ENCODE assay signal across 12 mouse cellular contexts in the genomic region with DNA sequence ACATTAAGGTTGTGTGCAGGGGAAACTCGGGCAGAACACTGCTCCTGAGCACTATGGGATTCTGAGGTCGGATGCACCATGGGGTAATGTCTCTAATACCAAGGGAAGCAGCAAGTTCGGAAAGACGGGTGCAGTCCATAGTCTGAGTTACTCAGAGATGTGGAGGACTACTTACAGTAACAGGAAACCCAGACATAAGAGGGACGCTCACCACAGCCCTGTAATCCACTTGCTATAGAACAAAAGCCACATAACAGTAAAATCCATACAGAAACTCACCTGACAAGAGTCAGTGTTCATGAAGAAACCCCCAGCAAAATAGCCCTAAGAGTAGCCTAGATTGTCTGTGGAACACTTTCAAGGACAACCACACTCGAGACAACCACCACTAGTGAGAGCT.
A peak's percentile ranks its signal among the peaks of the same experiment; 100 is the strongest.
DNase-seq lines count a peak whose midpoint lies in the region; ATAC-seq and TF ChIP-seq lines count a peak whose summit lies in the region.
"Had no signal": no experiment of that assay in that cellular context is flagged by ENCODE, and none has a peak within 500 bp of the region (broad histone marks: within the 10 kb centered on the region; RNA-seq: fewer than 3 reads in every experiment).

No protein-coding gene starts in this region.

- POLR2A ChIA-PET in Patski (lab: Charles Lee), result no interaction called here

- WGBS in heart, embryonic 14.5 days, result 46% methylated on average over 6 of the region's 6 CpGs
- WGBS in liver, postnatal 0 days (ENCODE audit: insufficient replicate concordance), result 43% methylated on average over 6 of the region's 6 CpGs
- 65% methylated on average over 6 of the region's 6 CpGs for WGBS in liver, embryonic 11.5 days
- 71% methylated on average over 6 of the region's 6 CpGs for WGBS in limb, embryonic 13.5 days

- peaks cover 18 to 77% of the 10 kb centered on the region in 2 experiments for H3K4me1 ChIP-seq in heart, embryonic 14.5 days (ENCODE audit: control insufficient read depth in 2 of 2, insufficient read depth in 2 of 2, low read length in 2 of 2)
- peaks cover 28% of the 10 kb centered on the region for H3K4me1 ChIP-seq in liver, postnatal 0 days (ENCODE audit: insufficient read depth)
- H3K4me1 ChIP-seq in liver, embryonic 11.5 days (replicated peaks; ENCODE audit: control insufficient read depth, insufficient read depth, low read length), result peaks cover 39% of the 10 kb centered on the region
- peaks cover 32% of the 10 kb centered on the region for H3K4me1 ChIP-seq in limb, embryonic 13.5 days

- H3K4me2 ChIP-seq in heart, embryonic 14.5 days (ENCODE audit: low read length), result peak overlapping the region; percentile 45
- H3K4me2 ChIP-seq in liver, postnatal 0 days (ENCODE audit: low read depth, low read length), result peak overlapping the region; percentile 16; the same call in 1 of the 2 replicates
- H3K4me2 ChIP-seq in liver, embryonic 11.5 days, result no peak overlapping the region
- no peak overlapping the region for H3K4me2 ChIP-seq in limb, embryonic 13.5 days (replicated peaks)
- H3K4me2 ChIP-seq: liver, embryonic 13.5 days had no signal

- H3K9me3 ChIP-seq in heart, embryonic 14.5 days (ENCODE audit: control insufficient read depth, low read length), result no peaks in the 10 kb centered on the region
- no peaks in the 10 kb centered on the region for H3K9me3 ChIP-seq in liver, postnatal 0 days (ENCODE audit: low read length)
- H3K9me3 ChIP-seq in liver, embryonic 11.5 days (ENCODE audit: control insufficient read depth, low read length), result no peaks in the 10 kb centered on the region
- no peaks in the 10 kb centered on the region for H3K9me3 ChIP-seq in limb, embryonic 13.5 days
- H3K9me3 ChIP-seq: liver, embryonic 13.5 days had no signal

- intact Hi-C loops in heart, postnatal 25 days (cut with DNase I), result loop anchor here (5.0 kb wide), 1 partner anchor 33 kb away; no protein-coding TSS in a partner anchor

- CTCF ChIA-PET in Patski (lab: Charles Lee), result interaction anchor here (1.7 kb wide), 1 partner anchor 11 kb away, joined by 5 read pairs; no protein-coding TSS in a partner anchor

- no peak for TF ChIP-seq EP300 in liver, postnatal 0 days (IDR thresholded peaks at IDR 0.05; ENCODE audit: low read depth)

- ATAC-seq in heart, embryonic 14.5 days (ENCODE audit: insufficient number of reproducible peaks, insufficient read depth, low FRiP score, low read depth), result no peak
- ATAC-seq in liver, postnatal 0 days, result no peak
- ATAC-seq in liver, embryonic 11.5 days (replicated peaks; ENCODE audit: low FRiP score), result no peak
- peak; percentile 4 for ATAC-seq in Patski
- ATAC-seq in limb, embryonic 13.5 days (ENCODE audit: low FRiP score, low read depth), result no peak

- TF ChIP-seq CTCF in liver, postnatal 0 days (IDR thresholded peaks at IDR 0.05; ENCODE audit: low read depth), result no peak
- TF ChIP-seq CTCF in Patski (IDR thresholded peaks at IDR 0.05), result no peak

- in situ Hi-C loops in Patski (cut with MboI; ENCODE audit: low pct_unique_long_range_greater_than_20kb), result no loop called here

- peak overlapping the region; percentile 60 to 80 for H3K27ac ChIP-seq in heart, embryonic 14.5 days (replicated peaks in 1 of 2; ENCODE audit: control insufficient read depth in 1 of 2, insufficient read depth in 1 of 2, low read depth in 2 of 2, low read length in 2 of 2)
- peak overlapping the region; percentile 68 for H3K27ac ChIP-seq in liver, postnatal 0 days (ENCODE audit: low read depth)
- no peak overlapping the region for H3K27ac ChIP-seq in liver, embryonic 11.5 days (ENCODE audit: low read depth, low read length)
- H3K27ac ChIP-seq in limb, embryonic 13.5 days, result peak overlapping the region; percentile 28; the same call in 1 of the 2 replicates
- H3K27ac ChIP-seq: liver, embryonic 13.5 days had no signal

- no peak overlapping the region for H3K4me3 ChIP-seq in heart, embryonic 14.5 days (ENCODE audit: control insufficient read depth in 1 of 2, insufficient read depth in 1 of 2, low read depth in 1 of 2, low read length in 2 of 2)
- no peak overlapping the region for H3K4me3 ChIP-seq in liver, postnatal 0 days (ENCODE audit: low read depth, low read length)
- H3K4me3 ChIP-seq in liver, embryonic 11.5 days (ENCODE audit: low read depth, low read length), result no peak overlapping the region
- H3K4me3 ChIP-seq in limb, embryonic 13.5 days, result no peak overlapping the region
- H3K4me3 ChIP-seq: liver, embryonic 13.5 days had no signal

- no peak for DNase-seq in heart, postnatal 25 days (ENCODE audit: low spot score)
- DNase-seq in liver, postnatal 0 days, result no peak
- DNase-seq in liver, embryonic 11.5 days (ENCODE audit: low spot score), result no peak
- DNase-seq in Patski (ENCODE audit: low read depth, low spot score), result no peak
- no peak for DNase-seq in adrenal gland, adult 18-20 months (ENCODE audit: low spot score in 2 of 2)
- DNase-seq in thymus, adult 18-20 months, result no peak
- DNase-seq: gastrocnemius, postnatal 36 days; kidney, adult 9 months; liver, embryonic 13.5 days; right cerebral cortex, adult 18-20 months had no signal

- no peaks in the 10 kb centered on the region for H3K27me3 ChIP-seq in heart, embryonic 14.5 days (ENCODE audit: control insufficient read depth, insufficient read depth, low read length)
- no peaks in the 10 kb centered on the region for H3K27me3 ChIP-seq in liver, postnatal 0 days (ENCODE audit: insufficient read depth, low read length)
- no peaks in the 10 kb centered on the region for H3K27me3 ChIP-seq in liver, embryonic 11.5 days (replicated peaks; ENCODE audit: control insufficient read depth, insufficient read depth, low read length)
- no peaks in the 10 kb centered on the region for H3K27me3 ChIP-seq in Patski
- no peaks in the 10 kb centered on the region for H3K27me3 ChIP-seq in limb, embryonic 13.5 days
- H3K27me3 ChIP-seq: liver, embryonic 13.5 days had no signal

- peak overlapping the region; percentile 51 for H3K9ac ChIP-seq in heart, embryonic 14.5 days (ENCODE audit: low read length)
- H3K9ac ChIP-seq in liver, postnatal 0 days (replicated peaks), result 0 out of 2 replicates have a peak overlapping the region, but pooled peaks have one; percentile 22
- H3K9ac ChIP-seq in liver, embryonic 11.5 days (ENCODE audit: low read depth, low read length), result no peak overlapping the region
- no peak overlapping the region for H3K9ac ChIP-seq in limb, embryonic 13.5 days

- H3K36me3 ChIP-seq in heart, embryonic 14.5 days (ENCODE audit: control insufficient read depth, insufficient read depth, low read length), result 0 out of 2 replicates have a peak, but pooled peaks cover 6% of the 10 kb centered on the region
- no peaks in the 10 kb centered on the region; the same call in 1 of the 2 replicates for H3K36me3 ChIP-seq in liver, postnatal 0 days (replicated peaks; ENCODE audit: insufficient read depth, low read length)
- H3K36me3 ChIP-seq in liver, embryonic 11.5 days (ENCODE audit: control insufficient read depth, insufficient read depth, low read length), result no peaks in the 10 kb centered on the region
- 0 out of 2 replicates have a peak, but pooled peaks cover 3% of the 10 kb centered on the region for H3K36me3 ChIP-seq in limb, embryonic 13.5 days

Comparison
In these comparisons a context has a peak if more than half of its experiments do, and no peak if none do; other contexts are left out.
1. H3K4me2 ChIP-seq: peak in heart, embryonic 14.5 days (single experiment) and liver, postnatal 0 days (single experiment); none in liver, embryonic 11.5 days (single experiment) and limb, embryonic 13.5 days (single experiment).
2. H3K9ac ChIP-seq: peak in heart, embryonic 14.5 days (single experiment) and liver, postnatal 0 days (single experiment); none in liver, embryonic 11.5 days (single experiment) and limb, embryonic 13.5 days (single experiment).